Mouse (Mus musculus) frontal cortex, adult 2 months (tissue): ENCODE measurements around the gene Osbpl9. TPM values are rescaled to one million over a fixed set of nuclear protein-coding genes. Genes with fewer than 3 reads are reported as not detected.

Experiments
- DNase-seq, 2 experiments: peaks; one replicate each; pipeline ENCODE4 v3.0.0; 2022; ENCODE audit warnings: low spot score in 1 of 2; ENCODE audit errors: extremely low spot score in 1 of 2
- polyA plus RNA-seq: library from polyadenylated mRNA; depleted of rRNA; stranded (reverse); fragments of >200 nt; gene quantifications from 2 replicates; pipeline ENCODE4 v1.2.3, GENCODE M21; 2012

Osbpl9 gene
- polyA plus RNA-seq, 1 experiment: 70.6 TPM

- no peak for DNase-seq
These were observed 8.2 kb upstream of the Osbpl9 start for GRCm38 (mm10) chr4:109210253-109210652.

DNA sequence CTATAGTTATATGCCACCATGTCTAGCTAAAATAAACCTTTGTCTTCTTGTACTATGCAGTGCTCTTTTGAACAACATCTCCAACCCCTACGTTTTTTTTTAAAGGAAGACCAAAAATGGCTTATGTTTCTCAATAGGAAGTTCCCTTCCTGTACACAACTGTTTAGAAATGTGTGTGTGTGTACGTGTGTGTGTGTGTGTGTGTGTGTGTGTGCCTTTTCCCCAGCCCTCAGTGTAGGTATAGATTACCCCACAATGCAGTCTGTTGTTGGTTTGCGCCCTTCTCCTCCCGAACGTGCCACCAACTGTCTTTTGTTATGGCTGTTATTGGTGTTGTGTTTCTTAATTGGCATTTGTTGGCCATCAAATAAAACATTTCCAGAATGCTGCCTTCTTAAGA is 5.5 kb upstream of the Osbpl9 start:
- DNase-seq: no peak

GRCm38 (mm10) chr4:109204416-109204815 is 2.3 kb upstream of the Osbpl9 start:
- no peak for DNase-seq

DNA sequence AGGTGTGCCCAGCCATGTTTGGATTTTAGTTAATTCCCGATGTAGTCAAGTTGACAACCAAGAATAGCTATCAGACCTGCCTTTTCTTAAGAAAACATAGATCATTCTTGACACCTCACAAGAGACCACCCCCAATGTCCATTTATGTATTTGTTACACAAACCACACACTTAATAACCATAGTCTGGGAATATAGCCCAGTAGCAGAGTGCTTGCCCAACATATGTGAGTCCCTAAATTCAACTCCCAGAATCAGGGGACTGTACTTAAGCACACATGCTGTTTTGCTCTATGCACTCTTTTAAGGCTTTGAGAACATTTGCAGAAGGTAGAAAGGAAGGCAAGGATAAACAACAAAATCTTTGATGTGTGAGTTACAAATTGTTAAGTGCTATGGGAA is 1.9 kb upstream of the Osbpl9 start:
- DNase-seq: no peak

DNA sequence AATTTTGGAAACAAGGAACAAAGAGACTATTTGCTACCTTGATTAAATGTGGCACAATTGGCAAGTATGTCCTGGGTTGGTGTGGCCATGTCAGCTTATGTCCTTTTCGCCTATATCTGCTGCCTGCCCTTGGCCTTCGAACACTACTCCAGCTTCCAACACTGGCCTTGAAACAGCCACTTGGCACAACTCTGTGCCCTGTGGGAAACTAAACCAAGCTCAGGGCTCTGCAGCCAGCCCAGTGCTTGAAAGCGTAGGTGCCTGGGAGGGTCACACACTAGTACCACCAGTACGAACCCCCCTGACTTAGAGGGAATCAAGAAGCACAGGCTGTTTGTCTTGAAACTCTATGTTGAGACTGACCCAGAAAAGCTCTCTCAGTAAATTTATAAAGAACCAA is 3.0 kb downstream of the Osbpl9 start:
- DNase-seq: no peak

DNA sequence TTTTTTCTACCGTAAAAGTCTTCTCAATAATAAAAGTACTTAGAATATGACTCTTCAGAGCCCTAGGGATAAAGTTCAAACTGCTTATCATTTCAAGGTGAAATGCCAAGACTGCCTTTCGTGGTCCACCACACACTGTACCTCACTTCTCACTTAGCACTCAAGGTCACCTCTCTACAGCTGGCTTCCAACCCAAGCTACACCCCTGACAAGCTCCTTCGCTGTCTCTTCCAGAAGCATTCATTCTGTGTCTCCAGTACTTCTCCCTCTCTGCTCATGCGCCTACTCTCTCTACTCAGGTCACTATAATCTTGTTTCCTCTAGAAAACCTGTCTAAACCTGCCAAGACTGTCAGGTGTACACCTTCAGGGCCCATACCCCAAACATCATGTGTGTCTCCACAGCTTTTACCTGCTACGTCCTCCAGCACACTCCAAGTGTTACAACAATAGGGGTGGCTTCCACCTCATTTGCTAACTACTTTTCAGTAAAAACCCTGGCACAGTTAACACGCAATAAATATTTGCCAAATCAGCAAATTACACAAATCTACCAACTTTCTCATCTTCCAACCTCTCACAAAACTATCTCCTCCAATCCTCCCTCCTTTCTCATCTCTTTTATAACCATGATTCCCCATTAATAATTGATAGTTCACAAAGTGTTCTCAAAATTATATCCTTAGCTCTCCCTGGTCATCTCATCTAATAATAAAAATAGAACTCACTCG is 6.0 kb downstream of the Osbpl9 start:
- no peak for DNase-seq

- no peak for DNase-seq
These were observed 8.2 kb downstream of the Osbpl9 start for GRCm38 (mm10) chr4:109193886-109194285.

- DNase-seq: no peak
These were observed 10.5 kb downstream of the Osbpl9 start for GRCm38 (mm10) chr4:109191598-109191997.

- no peak for DNase-seq
These were observed 16.3 kb downstream of the Osbpl9 start for GRCm38 (mm10) chr4:109185616-109186405.

DNA sequence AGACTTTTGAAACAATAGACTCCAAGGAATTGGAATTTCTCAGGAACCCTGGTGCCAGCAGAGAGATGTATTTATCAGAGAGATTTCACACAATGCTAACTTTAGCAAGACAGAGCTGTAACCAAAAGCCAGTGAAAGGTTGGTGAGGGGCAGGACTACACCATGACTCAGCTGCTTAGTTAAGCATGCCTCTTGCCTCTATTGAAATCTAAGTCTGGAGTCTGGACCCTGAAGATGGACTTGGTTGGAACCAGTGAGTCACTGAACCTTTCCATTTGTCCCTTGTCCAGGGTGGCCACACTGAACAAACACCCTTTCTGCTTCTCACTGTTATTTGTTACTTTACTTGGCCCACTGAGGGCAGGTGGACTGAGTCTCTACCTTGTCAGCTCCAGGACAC is 26.4 kb downstream of the Osbpl9 start:
- no peak for DNase-seq

GRCm38 (mm10) chr4:109173775-109174440 is 28.2 kb downstream of the Osbpl9 start:
- no peak for DNase-seq

- no peak for DNase-seq
These were observed 28.7 kb downstream of the Osbpl9 start for GRCm38 (mm10) chr4:109173369-109173768.

- peak; percentile 52 to 94 for DNase-seq
These were observed 36.4 kb downstream of the Osbpl9 start for GRCm38 (mm10) chr4:109165521-109166173.

- DNase-seq: peak; percentile 38 to 63
These were observed 45.4 kb downstream of the Osbpl9 start for GRCm38 (mm10) chr4:109156481-109157261.

DNA sequence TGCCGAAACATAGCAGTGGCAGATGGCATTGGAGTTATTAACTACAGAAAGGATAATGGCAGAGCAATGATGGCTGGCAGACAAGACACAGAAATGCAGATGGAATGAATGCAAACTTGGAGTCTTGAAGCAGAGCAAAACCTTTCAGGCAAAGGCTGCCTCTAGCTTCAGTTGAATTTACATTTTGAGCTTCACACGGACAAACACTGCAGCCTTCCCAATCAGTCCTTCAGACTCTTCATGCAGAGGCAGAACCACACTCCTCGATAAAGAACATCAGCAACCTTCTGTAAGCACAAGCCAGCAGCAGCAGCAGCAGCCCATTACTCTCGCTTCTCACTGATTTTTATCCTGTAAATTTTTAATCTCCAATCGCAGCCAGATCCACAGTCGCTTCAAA is 46.0 kb downstream of the Osbpl9 start:
- no peak for DNase-seq

- no peak for DNase-seq
These were observed 51.9 kb downstream of the Osbpl9 start for GRCm38 (mm10) chr4:109150214-109150613.

DNA sequence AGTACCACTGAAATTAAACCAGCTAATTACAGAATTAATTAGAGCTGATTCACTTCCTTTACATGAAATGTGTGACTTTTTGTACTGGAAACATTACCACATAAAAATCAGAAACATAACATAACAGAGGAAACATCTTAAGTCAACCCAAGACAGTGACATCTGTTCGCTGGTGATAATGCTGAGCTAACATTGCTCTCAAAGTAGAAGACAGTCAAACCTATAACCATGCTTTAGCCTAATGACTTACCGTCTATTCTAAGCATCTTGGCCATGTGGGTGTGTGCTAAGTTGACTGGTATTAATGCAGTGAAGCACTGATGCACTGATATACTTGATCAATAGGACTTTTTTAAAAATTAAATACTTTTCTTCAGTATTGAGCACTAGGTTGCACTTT is 52.7 kb downstream of the Osbpl9 start:
- no peak for DNase-seq

GRCm38 (mm10) chr4:109147278-109148038 is 54.6 kb downstream of the Osbpl9 start:
- DNase-seq: peak in 1 of 2 experiments; percentile 70

DNA sequence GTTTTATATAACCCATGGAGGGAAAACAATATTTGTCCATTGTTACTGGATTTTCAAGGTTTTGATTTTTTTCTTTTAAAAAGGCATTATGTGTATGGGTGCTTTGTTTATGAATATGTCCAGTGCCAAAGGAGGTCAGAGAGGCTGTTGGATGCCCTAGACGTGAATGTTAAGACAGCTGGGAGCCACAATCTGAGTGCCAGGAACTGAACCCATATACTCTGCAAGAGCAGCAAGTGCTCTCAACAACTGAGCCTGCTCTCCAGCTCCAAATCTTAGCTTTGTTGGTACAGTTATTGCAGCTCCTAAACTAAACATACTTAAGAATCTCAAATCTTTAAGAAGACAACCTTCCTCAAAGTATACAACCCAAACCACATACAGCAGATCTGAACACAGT is 59.0 kb downstream of the Osbpl9 start:
- DNase-seq: no peak
